Mouse (Mus musculus): ENCODE data around the gene Aqp7. TPM values are rescaled to one million over a fixed set of nuclear protein-coding genes. Genes with fewer than 3 reads are reported as not detected.
"Not testable (repeated sequence)": the region's sequence is repeated elsewhere in the genome, so short reads cannot be mapped to it uniquely, and the experiment has no call there.

The Aqp7 gene
- polyA plus RNA-seq, 1 experiment from 2014 or later, result not detected

- no peak overlapping the region for H3K27ac ChIP-seq (replicated peaks)
- peaks cover 13% of the 10 kb centered on the region; the same call in 1 of the 2 replicates for H3K27me3 ChIP-seq (replicated peaks)
- no peak for ATAC-seq (ENCODE audit: extremely low read depth, insufficient number of reproducible peaks, low FRiP score, low TSS enrichment)
- H3K4me2 ChIP-seq, result no peak overlapping the region
- no peak overlapping the region for H3K9ac ChIP-seq
- peaks cover 15% of the 10 kb centered on the region; the same call in 1 of the 2 replicates for H3K4me1 ChIP-seq
- 79% methylated on average over 4 of the region's 4 CpGs for WGBS
- no peaks in the 10 kb centered on the region for H3K36me3 ChIP-seq
- H3K9me3 ChIP-seq, result 0 out of 2 replicates have a peak, but pooled peaks cover 4% of the 10 kb centered on the region
- no peak overlapping the region for H3K4me3 ChIP-seq
These were observed 36.9 kb upstream of the Aqp7 start for GRCm38 (mm10) chr4:41084819-41085218.

GRCm38 (mm10) chr4:41082803-41083202, 34.9 kb upstream of the Aqp7 start:
- not testable (repeated sequence) for H3K27ac ChIP-seq (replicated peaks); H3K4me3 ChIP-seq; H3K9me3 ChIP-seq; H3K4me2 ChIP-seq; H3K36me3 ChIP-seq; H3K27me3 ChIP-seq (replicated peaks); ATAC-seq (ENCODE audit: extremely low read depth, insufficient number of reproducible peaks, low FRiP score, low TSS enrichment); H3K9ac ChIP-seq
- WGBS, result 34% methylated on average over 4 of the region's 4 CpGs
- H3K4me1 ChIP-seq, result peaks cover 11% of the 10 kb centered on the region; the same call in 1 of the 2 replicates

GRCm38 (mm10) chr4:41081733-41082132, 33.8 kb upstream of the Aqp7 start:
- Histone ChIP-seq H3K9me3 (0 out of 2 replicates have a peak, but pooled peaks cover 4% of the 10 kb centered on the region), H3K4me1 (peaks cover 2% of the 10 kb centered on the region; the same call in 1 of the 2 replicates), H3K27me3 (replicated peaks) (peaks cover 10% of the 10 kb centered on the region; the same call in 1 of the 2 replicates), H3K4me3 (no peak overlapping the region), H3K9ac (no peak overlapping the region), H3K27ac (replicated peaks) (no peak overlapping the region), H3K36me3 (no peaks in the 10 kb centered on the region), H3K4me2 (no peak overlapping the region)
- 74% methylated on average over 5 of the region's 5 CpGs for WGBS
- ATAC-seq (ENCODE audit: extremely low read depth, insufficient number of reproducible peaks, low FRiP score, low TSS enrichment), result no peak

- no peak for ATAC-seq (ENCODE audit: extremely low read depth, insufficient number of reproducible peaks, low FRiP score, low TSS enrichment)
- H3K4me1 ChIP-seq, result 0 out of 2 replicates have a peak, but pooled peaks cover 2% of the 10 kb centered on the region
- no peak overlapping the region for H3K9ac ChIP-seq
- peaks cover 9% of the 10 kb centered on the region; the same call in 1 of the 2 replicates for H3K27me3 ChIP-seq (replicated peaks)
- 0 out of 2 replicates have a peak, but pooled peaks cover 4% of the 10 kb centered on the region for H3K9me3 ChIP-seq
- H3K4me3 ChIP-seq, result no peak overlapping the region
- WGBS, result 33% methylated on average over 6 of the region's 6 CpGs
- H3K36me3 ChIP-seq, result no peaks in the 10 kb centered on the region
- no peak overlapping the region for H3K27ac ChIP-seq (replicated peaks)
- H3K4me2 ChIP-seq, result no peak overlapping the region
These were observed 30.8 kb upstream of the Aqp7 start for GRCm38 (mm10) chr4:41078726-41079125.

- H3K27ac ChIP-seq (replicated peaks), result no peak overlapping the region
- WGBS, result 72% methylated on average over 6 of the region's 6 CpGs
- no peaks in the 10 kb centered on the region for H3K4me1 ChIP-seq
- no peak overlapping the region for H3K9ac ChIP-seq
- no peaks in the 10 kb centered on the region for H3K9me3 ChIP-seq
- no peak; the same call in 1 of the 2 replicates for ATAC-seq (ENCODE audit: extremely low read depth, insufficient number of reproducible peaks, low FRiP score, low TSS enrichment)
- 0 out of 2 replicates have a peak, but pooled peaks cover 6% of the 10 kb centered on the region for H3K27me3 ChIP-seq (replicated peaks)
- H3K4me3 ChIP-seq, result no peak overlapping the region
- no peak overlapping the region for H3K4me2 ChIP-seq
- H3K36me3 ChIP-seq, result no peaks in the 10 kb centered on the region
These were observed 26.5 kb upstream of the Aqp7 start for GRCm38 (mm10) chr4:41074461-41074860.

GRCm38 (mm10) chr4:41073008-41073817, 25.3 kb upstream of the Aqp7 start:
- H3K9me3 ChIP-seq, result no peaks in the 10 kb centered on the region
- no peak for ATAC-seq (ENCODE audit: extremely low read depth, insufficient number of reproducible peaks, low FRiP score, low TSS enrichment)
- 69% methylated on average over 12 of the region's 12 CpGs for WGBS
- H3K27ac ChIP-seq (replicated peaks), result no peak overlapping the region
- H3K36me3 ChIP-seq, result no peaks in the 10 kb centered on the region
- no peak overlapping the region for H3K9ac ChIP-seq
- no peak overlapping the region for H3K4me3 ChIP-seq
- 0 out of 2 replicates have a peak, but pooled peaks cover 6% of the 10 kb centered on the region for H3K27me3 ChIP-seq (replicated peaks)
- no peak overlapping the region for H3K4me2 ChIP-seq
- H3K4me1 ChIP-seq, result no peaks in the 10 kb centered on the region

- WGBS, result 72% methylated on average over 14 of the region's 14 CpGs
These were observed 23.8 kb upstream of the Aqp7 start for GRCm38 (mm10) chr4:41071500-41072429.

GRCm38 (mm10) chr4:41065196-41065595, 17.3 kb upstream of the Aqp7 start:
- Histone ChIP-seq H3K4me3 (no peak overlapping the region), H3K9ac (no peak overlapping the region), H3K27ac (replicated peaks) (no peak overlapping the region), H3K4me2 (no peak overlapping the region), H3K4me1 (peaks cover 12% of the 10 kb centered on the region; the same call in 1 of the 2 replicates), H3K9me3 (no peaks in the 10 kb centered on the region), H3K36me3 (no peaks in the 10 kb centered on the region), H3K27me3 (replicated peaks) (peaks cover 19% of the 10 kb centered on the region)
- WGBS, result 78% methylated on average over 4 of the region's 4 CpGs
- ATAC-seq (ENCODE audit: extremely low read depth, insufficient number of reproducible peaks, low FRiP score, low TSS enrichment), result no peak

More at GRCm38 (mm10) chr4:41071500-41072429, 23.8 kb upstream of the Aqp7 start:
- 0 out of 2 replicates have a peak, but pooled peaks cover 2% of the 10 kb centered on the region for H3K27me3 ChIP-seq (replicated peaks)
- H3K27ac ChIP-seq (replicated peaks), result no peak overlapping the region
- ATAC-seq (ENCODE audit: extremely low read depth, insufficient number of reproducible peaks, low FRiP score, low TSS enrichment), result no peak
- H3K4me3 ChIP-seq, result no peak overlapping the region
- H3K36me3 ChIP-seq, result no peaks in the 10 kb centered on the region
- no peak overlapping the region for H3K4me2 ChIP-seq
- H3K9me3 ChIP-seq, result no peaks in the 10 kb centered on the region
- H3K9ac ChIP-seq, result no peak overlapping the region
- H3K4me1 ChIP-seq, result no peaks in the 10 kb centered on the region

- WGBS, result 12% methylated on average over 16 of the region's 16 CpGs
- Histone ChIP-seq H3K27ac (replicated peaks) (no peak overlapping the region), H3K9ac (peak overlapping the region; percentile 41; the same call in 1 of the 2 replicates), H3K27me3 (replicated peaks) (peaks cover 19% of the 10 kb centered on the region), H3K9me3 (no peaks in the 10 kb centered on the region), H3K36me3 (no peaks in the 10 kb centered on the region), H3K4me2 (peak overlapping the region; percentile 57), H3K4me1 (peaks cover 12% of the 10 kb centered on the region; the same call in 1 of the 2 replicates), H3K4me3 (peak overlapping the region; percentile 34)
- ATAC-seq (ENCODE audit: extremely low read depth, insufficient number of reproducible peaks, low FRiP score, low TSS enrichment), result no peak
These were observed 16.1 kb upstream of the Aqp7 start for GRCm38 (mm10) chr4:41063894-41064673.

GRCm38 (mm10) chr4:41063351-41063750, 15.4 kb upstream of the Aqp7 start:
- Histone ChIP-seq H3K27me3 (replicated peaks) (peaks cover 19% of the 10 kb centered on the region), H3K27ac (replicated peaks) (no peak overlapping the region), H3K9ac (no peak overlapping the region), H3K4me2 (no peak overlapping the region), H3K36me3 (no peaks in the 10 kb centered on the region), H3K4me3 (no peak overlapping the region), H3K9me3 (no peaks in the 10 kb centered on the region), H3K4me1 (peaks cover 12% of the 10 kb centered on the region; the same call in 1 of the 2 replicates)
- no peak for ATAC-seq (ENCODE audit: extremely low read depth, insufficient number of reproducible peaks, low FRiP score, low TSS enrichment)
- 44% methylated on average over 3 of the region's 3 CpGs for WGBS

All from heart, embryonic 13.5 days (tissue).